Mouse (Mus musculus) stomach, embryonic 14.5 days (tissue): ENCODE measurements at regions not wholly inside any gene's neighbourhood (a gene's known extent, or its start where the extent isn't known, plus 50 kb on each side); places are given as distances from the start of the nearest gene placed in this dataset.

Source experiments
- ATAC-seq: fragments of 200-750 bp; cut with Nextera tagmentation; 2 replicates; pipeline ENCODE4 v1.8.0; 2017; ENCODE audit warnings: low read depth, moderate TSS enrichment; ENCODE audit not compliant: insufficient number of reproducible peaks, insufficient read depth, low FRiP score
- H3K27ac ChIP-seq: fragments of 300-500 bp; sonication (generic); 2 replicates; pipeline ENCODE4 v1.5.1; 2014; ENCODE audit warnings: mild to moderate bottlenecking, low read length, moderate library complexity, mixed read lengths
- H3K27me3 ChIP-seq: fragments of 300-500 bp; sonication (generic); 2 replicates; pipeline ENCODE4 v1.6.1; 2014; ENCODE audit warnings: low read length, control low read depth, mixed read lengths; ENCODE audit not compliant: control insufficient read depth, insufficient read depth
- H3K36me3 ChIP-seq: fragments of 300-500 bp; sonication (generic); 2 replicates; pipeline ENCODE4 v1.6.1; 2014; ENCODE audit warnings: mild to moderate bottlenecking, control low read depth, low read length, moderate library complexity, mixed read lengths; ENCODE audit not compliant: control insufficient read depth, insufficient read depth
- H3K4me1 ChIP-seq: fragments of 300-500 bp; sonication (generic); 2 replicates; pipeline ENCODE4 v1.6.1; 2014; ENCODE audit warnings: low read length, control low read depth, mixed read lengths; ENCODE audit not compliant: control insufficient read depth, insufficient read depth
- H3K4me2 ChIP-seq: fragments of 300-500 bp; sonication (generic); replicated peaks from 2 replicates; pipeline ENCODE4 v1.6.1; 2014; ENCODE audit warnings: low read depth, low read length, control low read depth
- H3K4me3 ChIP-seq: fragments of 300-500 bp; sonication (generic); 2 replicates; pipeline ENCODE4 v1.5.1; 2014; ENCODE audit warnings: low read depth, low read length, control low read depth
- H3K9ac ChIP-seq: fragments of 300-500 bp; sonication (generic); replicated peaks from 2 replicates; pipeline ENCODE4 v1.6.1; 2014; ENCODE audit warnings: low read depth, mild to moderate bottlenecking, control low read depth, low read length, moderate library complexity, mixed read lengths
- H3K9me3 ChIP-seq: fragments of 300-500 bp; sonication (generic); 2 replicates; pipeline ENCODE4 v1.6.1; 2016; ENCODE audit warnings: low read depth, low read length, control low read depth; ENCODE audit not compliant: control insufficient read depth
- WGBS: fragments of 180-500 bp; shearing (Covaris S2); extraction: QIAGEN DNeasy Blood & Tissue Kit; methylation state at CpG from one replicate; pipeline ENCODE4 v1.1.7; 2014; 5-methylcytosine and 5-hydroxymethylcytosine counted together

- Histone ChIP-seq H3K4me2 (no peak overlapping the region), H3K9me3 (no peaks in the 10 kb centered on the region), H3K36me3 (no peaks in the 10 kb centered on the region), H3K4me1 (no peaks in the 10 kb centered on the region), H3K4me3 (no peak overlapping the region), H3K27me3 (no peaks in the 10 kb centered on the region), H3K9ac (no peak overlapping the region), H3K27ac (no peak overlapping the region)
- 83% methylated on average over 3 of the region's 3 CpGs for WGBS
- no peak for ATAC-seq
These were observed 92.3 kb upstream of the Frmd4a start for GRCm38 (mm10) chr2:3925199-3925598.

GRCm38 (mm10) chr2:3926129-3926528, 91.4 kb upstream of the Frmd4a start:
- Histone ChIP-seq H3K4me3 (no peak overlapping the region), H3K4me2 (no peak overlapping the region), H3K27me3 (no peaks in the 10 kb centered on the region), H3K36me3 (no peaks in the 10 kb centered on the region), H3K27ac (no peak overlapping the region), H3K4me1 (no peaks in the 10 kb centered on the region), H3K9me3 (no peaks in the 10 kb centered on the region), H3K9ac (no peak overlapping the region)
- no peak for ATAC-seq

- 60% methylated on average over 8 of the region's 8 CpGs for WGBS
- Histone ChIP-seq H3K4me3 (no peak overlapping the region), H3K36me3 (no peaks in the 10 kb centered on the region), H3K4me2 (no peak overlapping the region), H3K27me3 (no peaks in the 10 kb centered on the region), H3K27ac (no peak overlapping the region), H3K9me3 (no peaks in the 10 kb centered on the region), H3K9ac (no peak overlapping the region), H3K4me1 (no peaks in the 10 kb centered on the region)
- ATAC-seq: no peak
These were observed 90.2 kb upstream of the Frmd4a start for GRCm38 (mm10) chr2:3927141-3927810.

- H3K9me3 ChIP-seq: no peaks in the 10 kb centered on the region
- no peak overlapping the region for H3K9ac ChIP-seq
- no peaks in the 10 kb centered on the region for H3K36me3 ChIP-seq
- no peak for ATAC-seq
- no peak overlapping the region for H3K4me2 ChIP-seq
- no peak overlapping the region for H3K27ac ChIP-seq
- no peaks in the 10 kb centered on the region for H3K27me3 ChIP-seq
- WGBS: 86% methylated on average over 4 of the region's 4 CpGs
- no peak overlapping the region for H3K4me3 ChIP-seq
- H3K4me1 ChIP-seq: no peaks in the 10 kb centered on the region
These were observed 89.7 kb upstream of the Frmd4a start for GRCm38 (mm10) chr2:3927853-3928252.

- Histone ChIP-seq H3K4me2 (no peak overlapping the region), H3K4me1 (no peaks in the 10 kb centered on the region), H3K4me3 (no peak overlapping the region), H3K27me3 (no peaks in the 10 kb centered on the region), H3K27ac (no peak overlapping the region), H3K9me3 (no peaks in the 10 kb centered on the region), H3K9ac (no peak overlapping the region), H3K36me3 (no peaks in the 10 kb centered on the region)
- ATAC-seq: no peak
- WGBS: 87% methylated on average over 5 of the region's 5 CpGs
These were observed 86.9 kb upstream of the Frmd4a start for GRCm38 (mm10) chr2:3930650-3931049.

GRCm38 (mm10) chr2:3940786-3941185, 76.7 kb upstream of the Frmd4a start:
- H3K36me3 ChIP-seq: no peaks in the 10 kb centered on the region
- 82% methylated on average over 2 of the region's 2 CpGs for WGBS
- no peak for ATAC-seq
- H3K9me3 ChIP-seq: no peaks in the 10 kb centered on the region
- H3K4me1 ChIP-seq: no peaks in the 10 kb centered on the region
- H3K9ac ChIP-seq: no peak overlapping the region
- H3K27me3 ChIP-seq: no peaks in the 10 kb centered on the region
- no peak overlapping the region for H3K27ac ChIP-seq
- H3K4me2 ChIP-seq: no peak overlapping the region
- H3K4me3 ChIP-seq: no peak overlapping the region

GRCm38 (mm10) chr2:3941496-3941895, 76.0 kb upstream of the Frmd4a start:
- Histone ChIP-seq H3K4me1 (no peaks in the 10 kb centered on the region), H3K27ac (no peak overlapping the region), H3K9me3 (no peaks in the 10 kb centered on the region), H3K9ac (no peak overlapping the region), H3K27me3 (no peaks in the 10 kb centered on the region), H3K4me3 (no peak overlapping the region), H3K36me3 (no peaks in the 10 kb centered on the region), H3K4me2 (no peak overlapping the region)
- no peak for ATAC-seq
- WGBS: 90% methylated on average over 1 of the region's 1 CpGs

- no peak overlapping the region for H3K27ac ChIP-seq
- H3K36me3 ChIP-seq: no peaks in the 10 kb centered on the region
- no peak overlapping the region for H3K4me3 ChIP-seq
- ATAC-seq: no peak
- no peak overlapping the region for H3K4me2 ChIP-seq
- H3K9ac ChIP-seq: no peak overlapping the region
- no peaks in the 10 kb centered on the region for H3K4me1 ChIP-seq
- H3K9me3 ChIP-seq: no peaks in the 10 kb centered on the region
- 89% methylated on average over 3 of the region's 3 CpGs for WGBS
- no peaks in the 10 kb centered on the region for H3K27me3 ChIP-seq
These were observed 70.1 kb upstream of the Frmd4a start for GRCm38 (mm10) chr2:3947432-3947831.

- Histone ChIP-seq H3K4me3 (no peak overlapping the region), H3K9ac (no peak overlapping the region), H3K36me3 (no peaks in the 10 kb centered on the region), H3K4me2 (no peak overlapping the region), H3K27ac (no peak overlapping the region), H3K27me3 (no peaks in the 10 kb centered on the region), H3K4me1 (no peaks in the 10 kb centered on the region), H3K9me3 (no peaks in the 10 kb centered on the region)
- ATAC-seq: no peak
- 56% methylated on average over 1 of the region's 1 CpGs for WGBS
These were observed 69.2 kb upstream of the Frmd4a start for GRCm38 (mm10) chr2:3948331-3948730.
